Comparison of ENCODE assay signal across 20 mouse cellular contexts in the genomic region with DNA sequence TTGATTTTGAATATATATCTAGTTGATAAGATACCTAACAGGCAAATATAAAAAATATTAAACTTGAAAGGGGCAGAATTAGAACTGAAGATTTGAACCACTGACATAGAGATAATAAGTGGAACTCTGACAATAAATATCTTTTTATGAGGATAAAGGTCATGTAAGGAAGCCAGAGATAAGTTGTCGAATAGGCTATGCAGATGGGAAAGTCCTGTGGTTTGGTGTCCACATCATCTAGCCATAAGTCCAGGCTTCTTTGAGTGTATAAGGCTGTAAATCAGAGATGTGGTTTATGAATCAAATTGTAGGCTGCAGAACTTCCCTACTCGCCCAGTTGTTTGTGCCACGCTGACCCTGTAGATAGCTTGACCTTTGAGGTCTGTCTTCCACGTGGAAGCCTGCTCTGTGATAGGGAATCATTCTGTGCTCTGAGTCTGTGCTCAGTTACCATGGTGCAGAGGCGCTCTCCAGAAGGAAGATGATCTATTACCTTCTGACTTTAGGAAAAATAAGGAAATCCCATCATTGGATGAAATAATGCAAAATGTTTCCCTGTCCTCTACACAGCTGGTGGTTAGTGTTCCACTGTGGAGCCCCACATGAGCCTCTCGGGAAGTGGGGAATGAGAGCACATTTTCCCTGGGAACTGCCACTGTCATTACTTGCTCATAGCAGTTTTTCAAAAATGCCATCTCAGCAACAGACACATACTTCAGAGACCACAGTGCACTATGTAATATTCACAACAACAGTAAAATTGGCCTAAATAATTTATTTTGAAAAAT. TPM values are rescaled to one million over a fixed set of nuclear protein-coding genes. Genes with fewer than 3 reads are reported as not detected.
"Had no signal": no experiment of that assay in that cellular context is flagged by ENCODE, and none has a peak within 500 bp of the region (broad histone marks: within the 10 kb centered on the region; RNA-seq: fewer than 3 reads in every experiment).

No protein-coding gene starts in this region.

- H3K4me1 ChIP-seq: liver, embryonic 13.5 days; lung, embryonic 15.5 days; megakaryocyte, embryonic 14.5 days; midbrain, embryonic 15.5 days had no signal

- H3K27ac ChIP-seq: liver, embryonic 13.5 days; lung, embryonic 15.5 days; macrophage; midbrain, embryonic 15.5 days had no signal

- H3K36me3 ChIP-seq: liver, embryonic 13.5 days; lung, embryonic 15.5 days; midbrain, embryonic 15.5 days had no signal

- DNase-seq: kidney, adult 18-20 months; kidney, postnatal 14 days; layer of hippocampus, postnatal 36 days; liver; liver, embryonic 13.5 days; liver, postnatal 0 days; lung, postnatal 14 days; right cerebral cortex, postnatal 14 days; thymus, postnatal 4 days had no signal

- H3K27me3 ChIP-seq: liver, embryonic 13.5 days; lung, embryonic 15.5 days; megakaryocyte, embryonic 14.5 days; midbrain, embryonic 15.5 days had no signal

- H3K4me3 ChIP-seq: liver, embryonic 13.5 days; lung, embryonic 15.5 days; megakaryocyte, embryonic 14.5 days; midbrain, embryonic 15.5 days had no signal

- H3K9ac ChIP-seq: liver, embryonic 13.5 days; liver, postnatal 0 days; lung, embryonic 15.5 days; midbrain, embryonic 15.5 days had no signal

- H3K9me3 ChIP-seq: liver, embryonic 13.5 days; lung, embryonic 15.5 days; megakaryocyte, embryonic 14.5 days; midbrain, embryonic 15.5 days had no signal

- ATAC-seq: liver, postnatal 0 days; midbrain, embryonic 15.5 days had no signal

- H3K4me2 ChIP-seq: liver, embryonic 13.5 days; lung, embryonic 15.5 days; midbrain, embryonic 11.5 days; midbrain, embryonic 15.5 days had no signal

RNA-seq across cellular contexts. Expression of a gene that starts 56.3 kb away (rescaled TPM):
- total RNA-seq: layer of hippocampus, postnatal 36 days; left cerebral cortex, adult 8-10 months; left cerebral cortex, postnatal 25 days; monocyte, adult 5-6 weeks; neutrophil, adult 5-6 weeks had no signal
- polyA plus RNA-seq: liver, embryonic 13.5 days; liver, postnatal 0 days; lung, embryonic 15.5 days; macrophage; midbrain, embryonic 11.5 days; midbrain, embryonic 15.5 days; stomach, embryonic 16.5 days; thymus, postnatal 0 days had no signal
